Mouse (Mus musculus): Measurements from ENCODE around the gene Cd37. TPM values are rescaled to one million over a fixed set of nuclear protein-coding genes. Genes with fewer than 3 reads are reported as not detected.
A peak's percentile ranks its signal among the peaks of the same experiment; 100 is the strongest.

The Cd37 gene
- polyA plus RNA-seq, 1 experiment = 11.2 TPM

DNA sequence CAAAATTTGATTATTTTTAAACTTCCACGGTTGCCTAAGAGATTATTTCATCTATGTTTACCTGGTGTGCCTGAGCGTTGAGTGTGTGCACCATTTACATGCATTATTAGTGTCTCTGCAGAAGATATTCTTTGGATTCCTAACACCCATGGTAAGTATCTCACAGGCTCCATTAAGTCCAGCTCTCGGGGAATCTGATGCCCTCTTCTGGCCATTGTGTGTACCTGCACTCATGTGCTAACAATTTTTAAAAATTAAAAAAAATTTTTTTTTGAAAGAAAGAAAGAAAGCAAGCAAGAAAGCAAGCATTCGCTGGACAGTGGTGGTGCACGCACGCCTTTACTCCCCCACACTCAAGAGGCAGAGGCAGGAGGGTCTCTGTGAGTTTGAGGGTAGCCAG, 30.7 kb downstream of the Cd37 start:
- DNase-seq (ENCODE audit: extremely low spot score in 1 of 2, low spot score in 1 of 2) = no peak

GRCm38 (mm10) chr7:45204380-45205143, 34.4 kb downstream of the Cd37 start, which contains the start of gene Ccdc155:
TSS of gene Ccdc155 (minus strand) at chr7:45204892.
- DNase-seq (ENCODE audit: extremely low spot score in 1 of 2, low spot score in 1 of 2) = peak; percentile 90 to 95

- peak in 1 of 2 experiments; percentile 59 for DNase-seq (ENCODE audit: extremely low spot score in 1 of 2, low spot score in 1 of 2)
These were observed 36.3 kb downstream of the Cd37 start for GRCm38 (mm10) chr7:45202654-45203053.

DNA sequence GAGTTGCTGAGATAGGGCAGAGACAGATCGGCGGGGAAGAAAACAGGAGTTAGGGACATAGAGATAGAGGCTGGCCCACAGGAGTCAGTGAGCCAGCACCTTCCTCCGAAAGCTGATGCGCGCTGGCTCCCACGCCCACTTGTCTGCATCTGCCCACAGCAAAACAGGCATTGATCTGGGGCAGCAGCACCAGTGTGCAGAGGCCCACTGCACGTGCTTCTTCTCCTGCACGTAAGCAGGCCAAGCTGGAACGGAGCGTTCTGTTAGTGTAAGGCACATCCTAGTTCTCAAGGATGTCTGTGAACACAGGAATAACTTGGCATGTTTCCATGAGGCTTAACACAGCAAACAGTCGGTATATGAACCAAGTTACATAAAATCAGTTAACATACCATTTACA, 40.0 kb downstream of the Cd37 start:
- DNase-seq (ENCODE audit: extremely low spot score in 1 of 2, low spot score in 1 of 2) = peak; percentile 48 to 66

- DNase-seq (ENCODE audit: extremely low spot score in 1 of 2, low spot score in 1 of 2) = peak in 1 of 2 experiments; percentile 81
These were observed 40.5 kb downstream of the Cd37 start for GRCm38 (mm10) chr7:45198435-45198834.

DNA sequence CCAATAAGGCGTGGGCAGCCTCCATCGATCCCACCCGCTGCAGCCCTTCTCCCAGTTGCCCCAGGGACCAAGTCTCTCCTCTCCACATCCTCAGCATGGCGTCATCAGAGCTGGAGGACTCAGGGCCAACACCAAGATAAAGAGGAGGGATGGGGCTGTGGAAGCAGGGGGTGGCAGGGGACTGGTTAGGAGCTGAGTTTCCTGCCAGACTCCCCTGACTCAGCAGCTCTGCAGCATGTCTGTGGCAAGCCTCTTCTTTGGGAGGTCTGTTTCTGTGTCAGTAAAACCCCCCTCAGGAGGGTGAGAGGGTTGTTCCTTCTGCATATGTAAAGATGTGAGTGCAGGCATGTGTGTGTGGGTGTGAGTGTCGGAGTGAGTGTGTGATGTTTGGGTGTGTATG, 41.9 kb downstream of the Cd37 start:
- no peak for DNase-seq (ENCODE audit: extremely low spot score in 1 of 2, low spot score in 1 of 2)

DNA sequence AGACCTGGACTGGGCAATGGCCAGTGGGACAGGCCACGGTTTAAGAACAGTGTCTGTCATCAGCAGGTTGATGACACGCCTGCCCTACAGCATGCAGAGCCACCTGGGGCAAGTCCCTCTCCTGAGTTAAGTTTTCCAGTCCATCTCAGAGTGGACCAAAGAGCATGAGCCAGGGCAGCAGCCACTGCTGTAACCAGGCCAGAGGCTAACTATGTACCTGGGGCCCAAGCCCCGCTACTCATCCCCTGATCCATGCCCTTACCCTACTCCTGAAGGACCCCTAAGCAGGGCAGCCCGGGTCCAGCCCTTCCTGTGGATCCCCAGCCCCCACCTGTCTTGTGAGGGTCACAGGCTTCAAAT, 42.8 kb downstream of the Cd37 start:
- no peak for DNase-seq (ENCODE audit: extremely low spot score in 1 of 2, low spot score in 1 of 2)

DNA sequence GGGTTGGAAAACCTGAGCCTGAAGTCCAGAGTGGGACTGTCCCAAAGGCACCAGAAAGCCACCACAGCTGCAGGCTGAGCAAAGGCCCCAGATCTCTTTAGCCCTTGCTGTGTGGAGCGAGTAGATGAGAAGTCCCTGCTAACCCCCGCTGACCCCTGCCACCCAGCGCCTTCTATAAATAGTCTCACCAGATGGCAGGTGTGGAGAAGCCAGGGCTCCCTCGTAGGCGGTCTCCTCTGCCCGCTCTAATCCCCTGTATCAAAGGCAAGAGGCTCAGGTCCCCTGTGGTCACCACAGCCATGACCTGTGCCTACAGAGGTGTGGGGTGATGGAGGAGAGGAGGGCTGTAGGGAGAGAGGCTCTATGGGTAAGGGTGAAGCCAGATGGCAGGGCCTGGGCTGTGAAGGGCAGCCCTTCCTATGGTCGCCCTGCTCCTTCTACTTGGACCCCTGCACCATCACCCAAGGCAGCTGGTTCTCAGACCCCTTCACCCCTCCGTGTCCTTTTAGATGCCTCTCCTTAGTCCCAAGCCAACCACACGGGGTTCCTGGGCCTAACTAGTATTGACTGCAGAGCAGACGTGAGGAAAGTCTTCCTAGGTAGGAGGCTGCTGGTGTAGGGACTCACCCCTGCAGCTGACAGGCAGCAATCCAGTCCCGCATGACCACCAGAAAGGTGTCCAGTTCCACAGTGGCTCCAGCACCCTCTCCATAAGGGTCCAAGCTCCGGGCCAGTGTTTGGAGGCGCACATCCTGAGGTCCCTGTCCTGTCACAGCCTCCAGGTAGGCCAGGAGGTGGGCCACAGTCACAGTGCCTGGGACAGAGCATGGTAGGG, 43.4 kb downstream of the Cd37 start:
- DNase-seq (ENCODE audit: extremely low spot score in 1 of 2, low spot score in 1 of 2) = no peak

- no peak for DNase-seq (ENCODE audit: extremely low spot score in 1 of 2, low spot score in 1 of 2)
These were observed 44.8 kb downstream of the Cd37 start for GRCm38 (mm10) chr7:45193871-45194785.

GRCm38 (mm10) chr7:45193406-45193805, 45.5 kb downstream of the Cd37 start:
- DNase-seq (ENCODE audit: extremely low spot score in 1 of 2, low spot score in 1 of 2) = no peak

DNA sequence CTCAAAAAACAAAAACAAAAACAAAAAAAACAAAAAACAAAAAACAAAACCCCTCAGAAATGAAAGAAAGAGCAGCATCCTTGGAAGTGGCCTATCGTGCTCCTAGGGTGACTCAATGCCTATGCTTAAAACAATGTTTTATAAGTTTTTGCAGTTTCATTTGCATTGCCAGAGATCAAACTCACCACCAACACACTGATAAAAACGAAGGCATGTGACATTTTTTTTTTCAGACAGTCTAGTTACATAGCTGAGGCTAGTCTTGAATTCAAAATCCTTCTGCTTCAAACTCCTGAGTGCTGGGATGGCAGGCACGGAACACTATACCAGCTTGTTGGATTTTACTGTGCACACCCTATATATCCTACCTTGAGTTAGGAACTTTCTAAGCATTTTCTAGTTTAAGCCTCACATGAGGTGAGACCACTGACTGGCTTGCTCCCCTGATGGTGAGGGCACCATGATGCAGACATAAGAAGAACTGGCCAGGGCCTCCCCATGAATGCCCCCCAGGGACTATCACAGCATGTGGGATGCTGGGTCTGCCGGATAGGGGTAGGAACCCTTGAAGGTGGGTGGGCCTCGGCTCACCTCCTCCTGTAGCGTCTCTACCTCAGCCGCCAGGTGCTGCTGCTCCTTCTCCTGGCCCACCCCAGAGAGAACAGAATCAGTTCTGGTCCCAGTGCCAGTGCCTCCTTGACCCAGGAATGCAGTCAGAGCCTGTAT, 46.2 kb downstream of the Cd37 start:
- DNase-seq (ENCODE audit: extremely low spot score in 1 of 2, low spot score in 1 of 2) = no peak

DNA sequence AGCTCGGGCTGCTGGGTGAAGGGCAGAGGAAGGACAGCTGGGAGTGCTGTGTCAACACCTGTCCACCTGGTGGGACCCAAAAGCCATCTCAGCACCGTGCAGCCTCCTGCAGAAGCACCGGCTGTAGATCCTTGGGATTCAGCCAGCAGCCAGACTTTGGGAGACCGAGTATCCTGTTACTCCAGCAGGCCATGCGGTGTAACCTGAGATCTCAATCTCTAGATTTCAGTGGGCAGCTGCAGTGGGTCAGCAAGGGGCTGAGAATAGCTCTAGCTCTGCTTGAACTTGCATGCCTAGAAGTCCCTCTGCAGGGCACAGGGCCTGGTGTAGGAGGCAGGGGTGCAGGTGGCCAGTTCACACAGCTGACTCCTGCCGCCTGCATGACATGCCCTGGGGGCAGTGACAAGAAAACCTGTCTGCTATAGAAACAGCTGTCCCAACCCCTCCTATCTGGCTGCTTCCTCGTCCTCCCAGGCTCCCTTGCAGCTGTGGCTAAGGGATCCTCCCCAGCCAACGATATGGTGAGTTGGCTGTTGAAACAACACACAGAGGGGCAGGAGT, 47.0 kb downstream of the Cd37 start:
- no peak for DNase-seq (ENCODE audit: extremely low spot score in 1 of 2, low spot score in 1 of 2)

- no peak for DNase-seq (ENCODE audit: extremely low spot score in 1 of 2, low spot score in 1 of 2)
These were observed 47.8 kb downstream of the Cd37 start for GRCm38 (mm10) chr7:45191161-45191560.

GRCm38 (mm10) chr7:45190186-45190585, 48.7 kb downstream of the Cd37 start:
- DNase-seq (ENCODE audit: extremely low spot score in 1 of 2, low spot score in 1 of 2) = no peak

DNA sequence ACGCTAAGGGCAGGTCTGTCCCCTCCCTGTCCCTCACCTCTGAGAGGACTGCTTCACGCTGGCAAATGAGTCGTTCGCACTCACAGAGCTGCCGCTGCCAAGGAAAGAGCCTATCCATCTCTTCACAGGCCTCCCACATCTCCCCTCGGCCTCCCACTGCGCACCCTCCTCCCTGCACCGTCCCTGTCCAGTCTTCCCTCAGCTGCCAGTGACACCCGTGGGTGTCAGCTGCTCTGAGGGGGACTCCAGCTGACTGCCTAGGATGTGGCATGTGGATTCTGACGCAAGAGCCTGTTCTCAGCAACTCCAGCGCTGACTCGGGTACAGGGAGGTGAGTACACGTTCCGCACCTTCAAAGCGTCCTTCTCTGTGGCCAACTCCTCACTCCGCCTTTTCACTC, 49.3 kb downstream of the Cd37 start:
- peak in 1 of 2 experiments; percentile 74 for DNase-seq (ENCODE audit: extremely low spot score in 1 of 2, low spot score in 1 of 2)

DNA sequence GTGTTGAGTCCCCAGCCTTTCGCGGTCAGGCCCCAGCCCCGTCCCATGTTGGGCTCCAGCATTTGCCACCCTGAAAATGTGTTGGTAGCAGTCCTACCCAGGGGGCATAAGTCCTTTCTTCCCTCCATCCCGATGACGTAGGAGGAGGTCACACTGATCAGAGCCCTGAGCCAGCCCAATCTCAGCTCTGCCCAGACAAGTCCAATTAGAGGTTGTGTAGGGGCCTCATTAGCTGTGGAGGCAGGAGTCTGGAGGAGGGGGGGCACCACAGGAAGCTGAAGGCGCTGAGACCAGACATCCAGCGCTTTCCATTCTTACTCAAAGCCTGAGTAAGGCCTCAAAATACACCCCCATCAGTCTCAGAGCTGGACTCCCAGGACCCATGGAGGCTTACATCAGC, 53.0 kb downstream of the Cd37 start:
- no peak for DNase-seq (ENCODE audit: extremely low spot score in 1 of 2, low spot score in 1 of 2)

- no peak for DNase-seq (ENCODE audit: extremely low spot score in 1 of 2, low spot score in 1 of 2)
These were observed 55.2 kb downstream of the Cd37 start for GRCm38 (mm10) chr7:45183672-45184071.

Data from frontal cortex, adult 2 months (tissue).